Mouse (Mus musculus) monocyte, adult 2 months (primary cell): ENCODE data around the gene Tagap1.
A peak's percentile ranks its signal among the peaks of the same experiment; 100 is the strongest.
"Not testable (repeated sequence)": the region's sequence is repeated elsewhere in the genome, so short reads cannot be mapped to it uniquely, and the experiment has no call there.

Experiments used
- DNase-seq, 2 experiments: peaks; one replicate each; pipeline ENCODE4 v3.0.0; 2022; ENCODE audit warnings: low spot score in 2 of 2, low read depth in 1 of 2

The Tagap1 gene

GRCm38 (mm10) chr17:6960776-6961175 lies at the start of gene Tagap1:
Gene Tagap1 (minus strand): TSS chr17:6961156.
- DNase-seq: peak in 1 of 2 experiments; percentile 51

- DNase-seq: not testable (repeated sequence)
Measured at GRCm38 (mm10) chr17:7009901-7010300, 48.9 kb upstream of the Tagap1 start.

- DNase-seq: not testable (repeated sequence)
Measured at GRCm38 (mm10) chr17:7009440-7009839, 48.5 kb upstream of the Tagap1 start.

- not testable (repeated sequence) for DNase-seq
Measured at GRCm38 (mm10) chr17:7008885-7009284, 47.9 kb upstream of the Tagap1 start.

GRCm38 (mm10) chr17:7005646-7006045 lies 44.7 kb upstream of the Tagap1 start:
- DNase-seq: not testable (repeated sequence)

GRCm38 (mm10) chr17:7003392-7003791 lies 42.4 kb upstream of the Tagap1 start:
- DNase-seq: not testable (repeated sequence)

GRCm38 (mm10) chr17:7001790-7002585 lies 41.0 kb upstream of the Tagap1 start:
- DNase-seq: not testable (repeated sequence)

- DNase-seq: not testable (repeated sequence)
Measured at GRCm38 (mm10) chr17:6997778-6998490, 37.0 kb upstream of the Tagap1 start.

- DNase-seq: not testable (repeated sequence)
Measured at GRCm38 (mm10) chr17:6996826-6997225, 35.9 kb upstream of the Tagap1 start.

- DNase-seq: not testable (repeated sequence)
Measured at GRCm38 (mm10) chr17:6995504-6995903, 34.5 kb upstream of the Tagap1 start.

GRCm38 (mm10) chr17:6986118-6986517 lies 25.2 kb upstream of the Tagap1 start:
- DNase-seq: not testable (repeated sequence)

- not testable (repeated sequence) for DNase-seq
Measured at GRCm38 (mm10) chr17:6980144-6980543, 19.2 kb upstream of the Tagap1 start.

GRCm38 (mm10) chr17:6979380-6979779 lies 18.4 kb upstream of the Tagap1 start:
- DNase-seq: not testable (repeated sequence)

- DNase-seq: peak; percentile 64 to 73
Measured at GRCm38 (mm10) chr17:6978287-6979248, 17.6 kb upstream of the Tagap1 start, which contains the start of gene Gm49721. Gene Gm49721 (plus strand): TSS chr17:6978904.

GRCm38 (mm10) chr17:6974985-6975384 lies 14.0 kb upstream of the Tagap1 start:
- DNase-seq: not testable (repeated sequence)

GRCm38 (mm10) chr17:6972836-6973396 lies 12.0 kb upstream of the Tagap1 start:
- not testable (repeated sequence) for DNase-seq

GRCm38 (mm10) chr17:6971238-6971637 lies 10.3 kb upstream of the Tagap1 start:
- not testable (repeated sequence) for DNase-seq

- DNase-seq: not testable (repeated sequence)
Measured at GRCm38 (mm10) chr17:6970334-6970733, 9.4 kb upstream of the Tagap1 start, which contains the start of gene Rnaset2b. Gene Rnaset2b (plus strand): TSS chr17:6970634.

- DNase-seq: not testable (repeated sequence)
Measured at GRCm38 (mm10) chr17:6967673-6968072, 6.7 kb upstream of the Tagap1 start.

- not testable (repeated sequence) for DNase-seq
Measured at GRCm38 (mm10) chr17:6965364-6965763, 4.4 kb upstream of the Tagap1 start.
